Mouse (Mus musculus): ENCODE measurements around the gene Gm11492. TPM values are rescaled to one million over a fixed set of nuclear protein-coding genes. Genes with fewer than 3 reads are reported as not detected.

Gm11492 gene
- total and polyA plus RNA-seq, 3 experiments: not detected

DNA sequence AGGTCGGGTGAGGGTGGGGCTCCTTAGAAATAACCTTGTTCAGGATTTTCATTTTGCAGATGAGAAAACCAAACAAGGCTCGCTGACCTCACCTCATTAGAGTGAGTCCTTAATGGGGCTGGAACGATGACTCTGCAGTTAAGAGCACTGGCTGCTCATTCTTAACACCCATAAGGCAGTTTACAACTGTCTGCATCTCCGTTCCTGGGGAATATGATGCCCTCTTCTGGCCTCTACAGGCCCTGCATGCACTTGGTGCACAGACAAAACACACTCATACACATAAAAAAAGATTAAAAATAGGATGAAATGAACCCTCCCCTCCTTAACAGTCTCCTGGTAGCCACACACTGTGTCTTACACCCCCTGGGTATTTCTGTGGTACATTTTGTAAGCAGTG is 38.5 kb upstream of the Gm11492 start:
- no peaks in the 10 kb centered on the region for H3K79me2 ChIP-seq (ENCODE audit: control insufficient read depth, insufficient read depth, low read length, poor library complexity)
- H3K4me1 ChIP-seq (ENCODE audit: control insufficient read depth in 1 of 2, insufficient read depth in 2 of 2, low read length in 2 of 2): peaks cover 9 to 21% of the 10 kb centered on the region in 2 experiments
- H3K9ac ChIP-seq (ENCODE audit: control insufficient read depth, low read depth, low read length, poor library complexity, severe bottlenecking): no peak overlapping the region
- H3K27ac ChIP-seq (ENCODE audit: control insufficient read depth, low read depth, low read length): no peak overlapping the region
- no peaks in the 10 kb centered on the region for H3K9me3 ChIP-seq (replicated peaks; ENCODE audit: insufficient read depth, low read length)
- peaks cover 0 to 21% of the 10 kb centered on the region in 2 experiments; a peak in 2 of 4 replicates for H3K36me3 ChIP-seq (ENCODE audit: control insufficient read depth in 1 of 2, insufficient read depth in 2 of 2, low read length in 2 of 2)
- no peak overlapping the region for H3K4me3 ChIP-seq (ENCODE audit: control insufficient read depth in 1 of 2, insufficient read depth in 1 of 2, low read depth in 2 of 2, low read length in 2 of 2)
- peak; percentile 75 for DNase-seq (ENCODE audit: low read depth, low spot score)
- TF ChIP-seq HCFC1 (IDR thresholded peaks at IDR 0.05; ENCODE audit: low read depth, low read length) (no peak), POLR2AphosphoS5 (IDR thresholded peaks at IDR 0.05; ENCODE audit: borderline replicate concordance, low read depth, low read length) (no peak), CHD2 (IDR thresholded peaks at IDR 0.05; ENCODE audit: low read length) (no peak), MAZ (IDR thresholded peaks at IDR 0.05; ENCODE audit: low read depth, low read length) (no peak), MAX (IDR thresholded peaks at IDR 0.05; ENCODE audit: low read length) (no peak), SMC3 (IDR thresholded peaks at IDR 0.05; ENCODE audit: low read depth, low read length) (peak; percentile 52), ZKSCAN1 (IDR thresholded peaks at IDR 0.05; ENCODE audit: low read depth, low read length) (no peak), POLR2A (IDR thresholded peaks at IDR 0.05; ENCODE audit: control insufficient read depth in 1 of 2, insufficient read depth in 1 of 2, low read depth in 1 of 2, low read length in 2 of 2, poor library complexity in 1 of 2) (no peak), E2F4 (IDR thresholded peaks at IDR 0.05; ENCODE audit: borderline replicate concordance, low read depth, low read length) (no peak), UBTF (IDR thresholded peaks at IDR 0.05; ENCODE audit: borderline replicate concordance, insufficient read depth, low read depth, low read length) (no peak), BHLHE40 (IDR thresholded peaks at IDR 0.05; ENCODE audit: borderline replicate concordance, low read depth, low read length) (no peak), ELF1 (IDR thresholded peaks at IDR 0.05; ENCODE audit: low read depth, low read length) (no peak), ETS1 (IDR thresholded peaks at IDR 0.05; ENCODE audit: low read depth, low read length) (no peak), USF1 (IDR thresholded peaks at IDR 0.05; ENCODE audit: low read depth, low read length) (no peak), NELFE (IDR thresholded peaks at IDR 0.05; ENCODE audit: low read depth, low read length) (no peak), ZNF384 (IDR thresholded peaks at IDR 0.05; ENCODE audit: low read depth, low read length) (peak; percentile 39; the same call in 1 of the 2 replicates), EP300 (IDR thresholded peaks at IDR 0.05; ENCODE audit: low read depth in 1 of 2, low read length in 2 of 2) (no peak), TAL1 (IDR thresholded peaks at IDR 0.05; ENCODE audit: low read length) (no peak), SIN3A (IDR thresholded peaks at IDR 0.05; ENCODE audit: low read length) (no peak), GABPA (IDR thresholded peaks at IDR 0.05; ENCODE audit: low read depth, low read length) (no peak), RCOR1 (IDR thresholded peaks at IDR 0.05; ENCODE audit: low read depth, low read length) (no peak), MXI1 (IDR thresholded peaks at IDR 0.05; ENCODE audit: low read depth, low read length) (no peak), USF2 (IDR thresholded peaks at IDR 0.05; ENCODE audit: borderline replicate concordance in 1 of 2, insufficient read depth in 1 of 2, low read depth in 1 of 2, low read length in 2 of 2) (no peak), NRF1 (IDR thresholded peaks at IDR 0.05; ENCODE audit: insufficient read depth, low read depth, low read length, poor library complexity, severe bottlenecking) (no peak), CHD1 (IDR thresholded peaks at IDR 0.05; ENCODE audit: low read depth, low read length) (no peak), TCF12 (IDR thresholded peaks at IDR 0.05; ENCODE audit: low read depth, low read length) (no peak), ZMIZ1 (IDR thresholded peaks at IDR 0.05; ENCODE audit: low read depth, low read length) (no peak), TBP (IDR thresholded peaks at IDR 0.05; ENCODE audit: low read depth, low read length) (no peak), MYC (IDR thresholded peaks at IDR 0.05; ENCODE audit: low read depth, low read length) (no peak), MEF2A (IDR thresholded peaks at IDR 0.05; ENCODE audit: extremely low read depth, insufficient replicate concordance, low read depth, low read length, poor library complexity, severe bottlenecking) (no peak), MAFK (IDR thresholded peaks at IDR 0.05; ENCODE audit: borderline replicate concordance, low read depth, low read length) (no peak), ZC3H11A (IDR thresholded peaks at IDR 0.05; ENCODE audit: low read depth, low read length) (peak; percentile 4; the same call in 1 of the 2 replicates), RAD21 (IDR thresholded peaks at IDR 0.05; ENCODE audit: low read depth, low read length) (peak; percentile 43), CTCF (IDR thresholded peaks at IDR 0.05 in 2 of 3, conservative IDR thresholded peaks at IDR 0.05 in 1 of 3; ENCODE audit: control insufficient read depth in 1 of 3, insufficient read depth in 1 of 3, low read depth in 2 of 3, low read length in 3 of 3, poor library complexity in 1 of 3, severe bottlenecking in 1 of 3) (peak; percentile 62 to 65 (median 65)), JUND (IDR thresholded peaks at IDR 0.05; ENCODE audit: low read depth, low read length) (no peak), GATA1 (IDR thresholded peaks at IDR 0.05; ENCODE audit: low read depth, low read length) (no peak), POLR2AphosphoS2 (IDR thresholded peaks at IDR 0.05; ENCODE audit: low read length) (no peak), KAT2A (conservative IDR thresholded peaks at IDR 0.05; ENCODE audit: low read depth, low read length) (no peak), MYB (IDR thresholded peaks at IDR 0.05; ENCODE audit: low read depth, low read length) (no peak)
- H3K27me3 ChIP-seq (ENCODE audit: control insufficient read depth in 1 of 2, insufficient read depth in 2 of 2, low read length in 2 of 2): no peaks in the 10 kb centered on the region

Measured in MEL (cell line).